Mouse (Mus musculus) induced T-regulatory cell, adult 2 months (primary cell): ENCODE results near the gene Nup188.

ENCODE experiments used
- DNase-seq: peaks from one replicate; pipeline ENCODE4 v3.0.0-alpha.2; 2012; ENCODE audit warnings: low read depth

Nup188 gene

DNA sequence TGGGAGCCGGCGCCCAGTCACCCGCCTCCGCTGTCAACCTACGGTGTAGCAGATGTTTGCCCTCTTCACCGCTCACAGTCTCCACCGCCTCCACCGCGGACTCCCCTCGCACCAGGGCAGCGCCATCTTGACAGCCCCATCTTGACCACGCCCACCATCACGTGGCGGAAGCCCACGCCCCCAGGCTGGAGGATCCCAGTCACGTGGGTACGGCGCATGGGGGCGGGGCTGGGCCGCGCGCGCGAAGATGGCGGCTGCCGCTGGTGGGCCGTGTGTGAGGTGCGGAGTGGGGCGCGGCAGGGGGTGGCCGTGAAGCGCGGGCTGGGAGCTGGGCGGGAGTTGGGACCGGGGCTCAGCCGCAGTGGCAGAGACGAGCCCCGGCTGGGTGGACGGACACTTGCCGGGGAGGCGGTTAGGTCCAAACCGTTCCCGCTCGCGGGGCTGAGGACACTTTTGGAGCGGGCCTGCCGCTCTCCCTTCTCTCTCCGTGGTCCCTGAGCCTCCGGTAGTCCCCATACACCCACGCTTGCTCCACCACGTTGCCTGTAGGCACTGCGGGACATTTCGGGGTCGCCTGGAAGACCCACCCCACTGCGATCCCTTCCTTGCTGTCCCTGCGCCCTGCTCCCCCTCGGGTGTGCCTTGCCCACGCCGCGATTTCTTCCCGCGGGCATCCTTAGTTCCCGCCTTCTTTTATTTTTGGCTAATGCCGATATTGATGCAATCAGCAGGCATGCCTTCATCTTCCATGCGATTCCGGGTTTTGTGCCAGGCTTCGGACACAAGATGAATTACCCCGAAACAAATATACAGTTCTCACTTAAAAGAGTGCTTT is at the start of gene Nup188, which contains the start of gene Dolk:
TSS of gene Nup188 (plus strand) at position 206 of the 835 bp plus-strand sequence.
TSS of gene Dolk (minus strand) at position 143 of the 835 bp plus-strand sequence.
- DNase-seq: peak; percentile 98

DNA sequence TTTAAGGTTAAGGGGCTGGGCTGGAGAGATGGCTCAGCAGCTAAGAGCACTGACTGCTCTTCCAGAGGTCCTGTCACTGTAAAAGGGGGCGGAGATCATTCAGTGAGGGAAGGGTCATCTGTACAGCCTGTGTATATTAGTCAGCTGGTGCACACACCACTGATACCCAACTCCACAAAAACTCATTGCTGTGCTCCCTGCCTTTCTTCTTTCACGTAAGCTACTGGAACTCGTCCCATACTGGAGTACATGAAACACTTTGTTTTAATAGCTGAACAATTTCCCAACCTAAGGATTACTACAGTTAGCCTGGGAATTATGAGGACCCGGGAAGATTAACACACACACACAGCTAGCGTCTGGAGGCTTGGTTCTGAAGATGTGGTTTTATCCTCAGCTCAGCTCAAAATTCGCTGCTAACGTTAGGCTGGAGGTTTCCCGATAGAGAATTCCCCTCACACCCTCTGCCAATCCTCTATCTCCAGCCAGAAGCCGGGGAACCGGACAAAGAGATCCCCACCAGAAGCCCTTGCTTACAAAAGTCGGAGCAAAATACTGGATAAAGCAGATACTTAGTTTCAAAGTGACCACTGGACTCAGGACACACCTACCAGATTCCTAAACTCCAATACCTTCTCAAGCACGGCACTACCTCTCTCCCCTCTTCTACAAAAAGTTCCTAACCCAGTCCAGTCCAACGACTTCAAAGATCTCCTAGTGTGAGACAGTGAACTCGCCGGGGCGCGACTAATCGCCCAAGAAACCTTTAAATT is 49.6 kb upstream of the Nup188 start:
- DNase-seq: no peak

DNA sequence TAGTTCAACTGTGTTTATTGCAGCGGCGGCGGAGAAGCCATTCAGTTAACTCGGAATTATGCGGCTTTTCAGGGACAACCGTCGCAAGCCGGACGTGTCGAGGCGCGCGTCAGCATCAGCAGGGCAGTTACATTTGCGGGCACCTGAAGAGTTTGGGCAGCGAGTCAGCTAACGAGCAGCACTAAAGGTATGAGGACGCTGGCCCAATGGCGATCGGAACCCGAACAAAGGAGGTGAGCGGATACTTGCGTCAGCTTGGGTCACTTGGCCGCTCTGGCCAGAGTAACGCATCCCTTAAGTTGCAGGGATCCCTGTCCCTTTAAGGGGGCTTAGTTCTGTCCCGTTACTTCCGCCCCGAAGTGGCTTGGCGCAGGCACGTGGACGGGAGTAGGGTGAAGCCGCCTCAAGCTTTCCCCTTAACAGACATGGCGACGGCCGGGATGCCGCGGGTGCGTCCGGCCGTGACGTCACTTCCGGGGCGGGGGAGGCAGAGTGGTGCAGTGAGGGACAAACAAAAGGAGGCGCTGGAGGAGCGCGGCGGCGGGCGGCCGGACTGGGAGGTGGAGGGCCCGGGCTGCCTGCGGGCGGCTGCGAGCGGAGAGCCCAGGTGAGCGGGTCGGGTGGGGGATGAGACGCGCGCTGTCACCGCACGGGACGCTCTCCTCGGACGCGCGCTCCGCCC is 48.9 kb upstream of the Nup188 start, which contains the start of gene Lrrc8a:
TSS of gene Lrrc8a (plus strand) at position 517 of the 682 bp plus-strand sequence.
- peak; percentile 99 for DNase-seq

DNA sequence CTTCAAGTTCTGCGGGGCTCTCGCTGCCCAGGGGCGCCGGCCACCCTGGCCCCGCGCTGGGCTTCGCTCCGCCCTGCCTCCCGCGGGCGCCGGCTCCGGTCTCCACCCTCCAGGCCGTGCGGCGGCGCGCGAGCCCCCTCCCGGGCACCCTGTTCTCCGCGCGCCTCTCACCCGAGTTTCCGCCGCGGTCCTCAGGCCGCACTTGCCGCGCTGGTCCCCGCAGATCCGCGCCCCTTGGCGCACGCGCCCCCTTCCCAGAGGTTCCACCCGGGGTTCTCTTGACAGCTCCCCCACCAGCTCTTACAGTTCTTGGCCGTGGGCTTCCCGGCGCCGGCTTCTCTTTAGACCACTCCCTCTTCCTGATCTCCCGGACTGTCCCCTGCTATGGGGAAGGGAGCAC is 48.3 kb upstream of the Nup188 start:
- no peak for DNase-seq

DNA sequence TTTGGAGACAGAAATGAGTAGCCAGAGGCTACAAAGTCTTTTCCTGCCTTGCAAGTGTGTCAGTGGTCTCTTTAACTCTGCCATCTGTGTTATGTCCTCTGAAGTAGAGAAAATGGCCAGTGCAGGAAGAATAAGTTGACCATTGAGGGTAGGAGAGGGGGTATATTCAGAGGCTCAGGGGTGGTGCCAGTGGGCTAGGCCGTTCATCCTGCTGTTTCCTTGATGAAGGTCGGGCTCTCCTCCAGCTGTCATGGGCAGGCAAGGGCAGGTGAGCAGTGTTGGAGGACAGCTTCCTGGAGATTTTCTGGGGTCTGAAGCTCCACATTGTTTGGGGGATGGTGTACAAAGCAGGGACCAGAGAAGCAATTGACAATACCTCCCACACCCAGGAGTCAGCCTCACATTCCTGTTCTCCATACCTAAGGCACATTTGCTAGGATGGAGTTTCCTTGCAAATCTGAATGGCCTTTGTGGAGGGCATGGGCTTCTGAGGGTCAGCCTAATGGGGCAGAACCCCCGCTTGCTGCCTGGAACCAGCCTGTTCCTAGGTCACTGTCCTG is 47.2 kb upstream of the Nup188 start:
- no peak for DNase-seq

DNA sequence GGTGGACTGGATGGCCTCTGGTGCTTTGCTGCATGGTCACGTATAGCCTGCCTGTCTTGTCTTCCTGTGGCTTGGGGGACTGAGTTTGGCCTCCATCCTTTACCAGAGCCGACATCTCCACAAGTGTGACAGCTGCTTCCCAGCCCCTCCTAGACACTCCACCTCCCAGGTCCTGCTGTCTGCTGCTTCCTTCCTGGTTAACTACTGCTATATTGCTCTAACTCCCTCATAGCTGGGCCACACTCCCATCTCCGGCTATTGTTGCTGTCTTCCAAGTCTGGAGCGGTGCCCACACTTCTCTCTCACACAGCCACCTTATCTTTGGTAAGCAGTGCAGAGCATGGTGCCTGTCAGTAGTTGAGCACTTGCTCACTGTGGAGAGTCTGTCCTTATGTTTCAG is 46.4 kb upstream of the Nup188 start:
- no peak for DNase-seq

DNA sequence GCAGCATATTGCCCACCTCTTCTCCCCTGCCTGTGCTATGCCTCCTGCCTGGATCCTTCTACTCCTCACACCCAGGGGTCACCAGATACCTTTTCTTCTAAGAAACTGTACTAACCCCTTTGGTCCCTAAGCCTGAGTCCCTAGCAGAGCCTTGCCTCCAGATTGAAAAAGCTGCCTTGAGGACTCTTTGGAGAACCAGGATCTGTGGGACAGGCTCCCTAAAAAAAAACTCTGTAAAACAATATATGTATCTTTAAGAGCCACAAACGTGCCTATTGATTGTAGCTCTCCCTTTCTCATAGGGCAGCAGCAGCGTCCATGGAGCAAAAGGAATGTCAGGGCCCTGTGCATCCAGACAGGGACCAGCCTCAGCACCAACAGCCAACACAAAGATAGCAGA is 45.9 kb upstream of the Nup188 start, which contains the start of gene Gm28035:
TSS of gene Gm28035 (plus strand) at position 301 of the 400 bp plus-strand sequence.
- no peak for DNase-seq

DNA sequence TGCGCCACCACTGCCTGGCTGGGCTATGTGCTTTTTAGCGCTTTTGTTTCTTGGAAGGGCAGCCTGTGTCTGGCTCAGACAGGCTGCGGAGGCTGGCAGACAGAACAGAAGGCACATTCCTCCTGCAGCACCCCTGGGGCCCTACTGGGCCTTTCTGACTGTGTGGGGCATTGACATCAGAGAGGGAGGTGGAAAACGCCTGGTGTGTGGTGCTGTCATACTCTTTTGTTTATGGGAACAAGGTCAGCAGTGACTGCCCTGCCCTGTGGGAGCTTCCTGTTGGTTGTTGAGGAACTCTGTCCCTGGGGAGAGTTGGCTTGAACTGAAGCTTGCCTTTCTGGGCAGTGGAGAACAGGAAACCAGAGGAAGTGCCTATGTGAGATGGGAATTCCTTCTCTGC is 43.7 kb upstream of the Nup188 start:
- DNase-seq: no peak

DNA sequence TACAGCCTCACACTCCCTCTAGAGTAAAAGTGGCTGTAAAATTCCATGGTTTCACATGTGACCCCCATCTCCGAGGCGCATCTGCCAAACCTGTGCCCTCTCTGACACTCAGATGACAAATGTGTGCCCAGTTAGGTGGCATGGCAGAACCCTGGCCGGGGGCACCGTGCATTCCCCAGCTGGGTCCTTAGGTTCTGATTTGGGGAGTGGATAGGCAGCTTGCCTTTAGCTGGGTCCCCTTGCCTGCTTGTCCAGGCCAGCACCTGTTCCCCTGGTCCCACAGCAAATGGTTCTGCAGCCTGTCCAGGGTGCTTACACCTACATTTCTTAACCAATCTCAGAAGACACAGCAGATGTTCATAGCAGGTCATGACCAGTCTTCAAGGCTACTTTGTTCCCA is 42.8 kb upstream of the Nup188 start:
- no peak for DNase-seq

DNA sequence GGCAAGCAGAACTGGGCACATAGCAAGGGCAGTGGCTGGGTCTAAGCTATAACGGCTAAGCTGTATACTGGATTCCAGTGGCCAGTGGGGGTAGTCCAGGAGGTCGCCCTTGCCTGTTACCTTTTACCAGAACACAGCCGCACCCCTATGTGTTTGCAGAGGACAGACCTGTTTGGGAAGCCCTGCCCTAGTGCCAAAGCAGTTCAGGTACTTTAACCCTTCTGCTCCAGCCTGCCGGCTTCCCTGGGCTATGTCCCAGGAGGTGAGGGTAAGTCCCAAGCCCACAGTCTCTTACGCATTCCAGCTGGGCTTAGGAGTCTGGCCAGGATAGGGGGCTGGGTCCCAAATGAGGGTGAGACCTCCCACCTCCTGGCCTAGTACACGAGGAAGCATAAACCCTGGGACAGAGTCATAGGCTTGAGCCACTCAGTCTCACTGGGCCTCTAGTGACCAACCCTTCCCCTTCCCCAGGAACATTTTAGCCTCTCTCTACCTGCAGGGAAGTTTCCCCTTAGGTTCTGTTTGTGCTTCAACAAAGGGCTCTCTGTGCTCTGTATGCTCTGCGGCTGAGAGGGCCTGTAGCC is 41.5 kb upstream of the Nup188 start:
- DNase-seq: no peak

DNA sequence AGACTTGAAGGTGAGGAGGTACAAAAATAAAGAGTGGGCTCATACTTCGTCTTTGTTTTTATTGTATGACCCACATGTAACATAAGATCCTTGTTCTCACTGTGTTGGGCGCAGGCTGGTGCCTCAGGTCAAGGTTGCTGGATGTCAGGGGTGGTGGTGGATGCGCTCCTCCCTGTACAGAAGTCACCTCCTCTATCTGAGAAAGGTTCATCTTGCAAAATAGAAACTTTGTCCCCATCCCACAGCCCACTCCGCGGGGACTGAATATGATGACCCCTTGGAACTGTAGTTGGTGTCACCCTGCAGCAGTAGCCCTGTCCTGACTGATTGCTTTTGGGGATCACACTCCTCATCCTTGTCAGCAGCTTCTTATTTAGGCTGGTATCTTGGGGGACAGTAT is 39.2 kb upstream of the Nup188 start:
- no peak for DNase-seq

DNA sequence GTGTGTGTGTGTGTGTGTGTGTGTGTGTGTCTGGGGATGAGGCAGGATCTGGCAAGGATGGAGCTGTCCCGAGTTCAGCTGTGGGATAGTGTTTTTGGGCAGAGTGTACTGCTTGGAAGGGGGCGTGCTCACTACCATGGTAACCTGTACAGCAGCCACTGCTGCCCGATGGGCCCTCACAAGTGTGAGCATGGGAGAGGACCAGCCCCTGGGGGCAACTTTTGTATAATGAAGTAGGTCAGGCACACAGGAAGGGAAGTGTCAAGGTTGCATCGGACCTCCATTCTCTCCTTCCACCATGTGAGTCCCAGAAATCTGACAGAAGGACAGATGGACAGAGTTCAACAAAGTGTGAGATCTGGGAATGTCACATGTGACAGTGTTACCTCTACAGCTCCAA is 38.5 kb upstream of the Nup188 start:
- no peak for DNase-seq

DNA sequence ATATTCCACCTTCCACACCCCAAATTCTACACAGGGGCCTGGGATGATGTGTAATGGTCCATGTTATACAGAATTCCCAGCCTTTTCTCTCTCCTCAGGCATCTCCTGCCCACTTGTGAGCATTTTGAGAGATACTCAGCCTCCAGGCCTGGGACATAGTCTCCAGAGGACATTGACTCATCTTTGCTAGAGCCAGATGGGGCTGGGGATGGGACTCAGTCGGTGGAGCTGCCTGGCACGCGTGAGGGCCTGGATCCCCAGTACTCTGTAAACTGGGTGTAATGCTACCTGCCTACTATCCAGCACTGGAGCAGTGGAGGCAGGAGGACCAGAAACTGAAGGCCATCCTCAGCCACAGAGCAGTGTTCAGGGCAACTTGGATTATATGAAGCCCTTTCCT is 37.0 kb upstream of the Nup188 start:
- no peak for DNase-seq

DNA sequence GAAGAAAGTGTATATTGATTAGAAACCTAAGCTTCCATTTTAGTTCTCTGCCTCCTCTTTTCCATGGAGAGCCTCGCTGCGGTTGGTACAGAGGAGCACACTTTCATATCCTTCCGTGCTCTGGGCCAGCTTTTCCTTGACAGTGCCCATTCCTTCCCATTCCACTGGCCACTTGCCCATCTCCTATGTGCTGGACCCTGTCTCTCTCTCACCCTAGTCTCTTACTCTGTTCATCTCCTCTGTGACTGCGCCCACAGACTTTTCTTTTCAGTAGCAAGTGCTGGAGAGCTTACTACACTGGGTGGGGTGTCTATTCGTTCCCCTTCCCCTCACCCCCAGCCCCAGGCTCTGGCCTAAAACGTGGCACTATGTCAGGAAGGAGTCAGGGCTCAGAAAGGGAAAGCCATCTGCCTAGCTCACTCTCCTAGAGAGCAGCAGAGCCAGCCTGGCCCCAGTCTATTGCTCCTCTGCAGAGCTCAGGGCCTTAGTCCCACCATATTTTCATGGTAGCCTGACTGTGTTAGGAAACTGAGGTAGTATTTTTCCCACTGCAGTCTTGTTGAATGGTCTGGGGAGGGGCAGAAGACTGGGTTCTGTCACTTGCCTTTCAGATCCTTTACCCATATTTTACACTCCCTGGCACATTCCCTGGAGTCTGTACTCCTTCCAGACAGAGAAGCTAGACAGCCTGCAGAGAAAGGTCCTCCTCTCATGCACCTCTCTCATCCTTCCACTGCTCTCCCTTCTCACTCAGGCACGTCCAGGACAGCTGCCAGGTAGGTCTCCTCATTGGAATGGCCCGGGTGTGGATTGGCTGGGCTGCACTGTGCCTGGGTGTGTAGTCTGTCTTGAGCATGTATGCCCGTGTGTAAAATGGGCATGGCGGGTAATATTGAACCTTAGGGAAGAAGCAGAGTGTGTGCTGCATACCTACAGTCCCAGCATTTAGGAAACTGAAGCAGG is 35.8 kb upstream of the Nup188 start:
- no peak for DNase-seq

DNA sequence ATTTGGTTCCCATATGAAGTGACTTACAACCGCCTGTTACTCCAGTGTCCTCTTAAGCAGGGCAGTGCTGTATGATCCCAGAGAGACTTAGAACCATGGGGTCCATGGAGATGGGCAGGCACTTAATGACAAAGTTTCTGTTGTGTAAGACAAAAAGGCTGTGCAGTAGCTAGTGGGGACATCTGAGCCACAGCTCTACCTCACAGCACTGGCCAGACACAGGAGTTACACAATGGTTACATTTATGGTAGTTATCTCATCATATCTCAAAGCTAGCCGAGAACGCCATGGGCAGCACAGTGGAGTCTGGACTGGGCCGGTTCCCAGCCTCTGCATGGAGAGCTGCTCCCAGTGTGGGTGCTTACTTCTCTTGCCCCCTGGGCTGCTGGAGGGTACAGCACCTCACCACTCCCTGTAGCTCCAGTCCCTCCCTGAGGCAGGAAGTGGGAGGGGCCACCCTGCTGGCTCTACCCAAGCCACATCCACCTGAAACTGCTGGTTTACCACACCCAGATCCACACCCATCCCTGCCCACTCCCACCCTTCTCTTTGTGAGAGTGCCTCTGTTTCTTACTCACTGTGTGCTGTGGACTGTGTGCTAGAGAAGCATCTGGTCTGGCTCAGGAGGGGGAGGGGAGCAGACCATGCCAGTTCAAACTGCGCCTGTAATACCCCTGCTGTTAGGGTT is 34.6 kb upstream of the Nup188 start:
- peak; percentile 94 for DNase-seq

DNA sequence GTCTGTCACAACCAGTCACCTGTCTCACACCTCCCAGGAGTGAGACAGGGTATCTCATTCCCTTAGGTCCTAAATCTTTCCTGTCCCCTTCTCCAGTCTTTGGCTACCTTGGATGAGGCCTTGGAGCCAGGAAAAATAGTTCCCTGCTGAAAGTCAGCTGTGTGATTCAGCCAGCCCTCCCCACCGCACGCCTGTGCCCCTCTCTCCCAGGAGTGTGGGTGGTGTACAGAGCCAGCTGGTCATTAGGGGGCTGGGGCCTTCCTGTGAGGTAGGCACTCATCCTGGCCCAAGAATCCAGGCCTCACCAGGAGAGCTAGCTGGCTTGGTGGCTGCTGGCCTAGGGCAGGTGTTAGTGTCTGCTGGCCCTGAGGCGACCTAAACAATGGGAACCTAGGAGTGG is 33.7 kb upstream of the Nup188 start:
- no peak for DNase-seq

DNA sequence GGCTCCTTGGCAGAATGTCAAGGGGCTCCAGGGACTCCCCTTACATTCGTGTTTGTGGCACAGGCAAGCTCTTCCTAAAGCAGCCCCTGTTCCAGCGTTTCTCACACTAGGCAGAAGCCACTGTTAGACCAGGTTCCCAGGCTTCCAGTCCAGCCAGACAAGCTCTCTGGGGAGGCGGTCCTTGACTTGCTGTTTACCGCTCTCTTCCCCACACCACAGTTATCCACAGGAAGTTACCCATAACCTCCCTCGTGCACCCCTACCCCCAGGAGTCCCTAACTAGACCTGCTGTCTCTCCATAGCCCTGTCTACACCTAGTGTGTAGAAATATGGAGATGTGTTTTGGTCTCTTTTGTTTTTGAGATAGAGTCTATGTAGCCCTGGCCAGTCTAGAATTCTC is 32.4 kb upstream of the Nup188 start:
- peak; percentile 66 for DNase-seq

DNA sequence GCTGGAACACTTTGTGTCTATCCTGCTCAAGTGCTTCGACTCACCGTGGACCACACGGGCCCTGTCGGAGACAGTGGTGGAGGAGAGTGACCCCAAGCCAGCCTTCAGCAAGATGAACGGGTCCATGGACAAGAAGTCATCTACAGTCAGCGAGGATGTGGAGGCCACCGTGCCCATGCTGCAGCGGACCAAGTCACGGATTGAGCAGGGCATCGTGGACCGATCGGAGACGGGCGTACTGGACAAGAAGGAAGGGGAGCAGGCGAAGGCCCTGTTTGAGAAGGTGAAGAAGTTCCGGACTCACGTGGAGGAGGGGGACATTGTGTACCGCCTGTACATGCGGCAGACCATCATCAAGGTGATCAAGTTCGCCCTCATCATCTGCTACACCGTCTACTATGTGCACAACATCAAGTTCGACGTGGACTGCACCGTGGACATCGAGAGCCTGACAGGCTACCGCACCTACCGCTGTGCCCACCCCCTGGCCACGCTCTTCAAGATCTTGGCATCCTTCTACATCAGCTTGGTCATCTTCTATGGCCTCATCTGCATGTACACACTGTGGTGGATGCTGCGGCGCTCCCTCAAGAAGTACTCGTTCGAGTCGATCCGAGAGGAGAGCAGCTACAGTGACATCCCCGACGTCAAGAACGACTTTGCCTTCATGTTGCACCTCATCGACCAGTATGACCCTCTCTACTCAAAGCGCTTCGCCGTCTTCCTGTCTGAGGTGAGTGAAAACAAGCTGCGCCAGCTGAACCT is 30.4 kb upstream of the Nup188 start:
- DNase-seq: no peak
